Comparison of ENCODE assay signal across 15 mouse cellular contexts in the genomic region with DNA sequence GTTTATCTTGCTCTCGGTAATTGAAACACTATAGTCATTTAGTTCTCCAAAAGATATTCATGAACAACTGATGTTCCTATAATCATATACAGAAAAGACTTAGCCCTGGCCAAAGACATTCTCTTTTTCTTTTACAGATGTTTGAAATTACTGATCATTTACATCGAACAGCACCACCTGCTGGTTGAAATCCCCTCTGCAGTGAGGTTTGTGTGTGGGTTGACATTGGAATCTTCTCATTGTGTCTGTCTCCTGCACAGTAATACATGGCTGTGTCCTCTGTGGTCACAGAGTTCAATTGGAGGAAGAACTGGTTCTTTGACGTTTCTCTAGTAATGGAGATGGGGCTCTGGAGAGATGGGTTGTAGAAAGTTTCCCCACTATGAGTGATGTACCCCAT.
DNase-seq lines count a peak whose midpoint lies in the region; ATAC-seq and TF ChIP-seq lines count a peak whose summit lies in the region.
"Had no signal": no experiment of that assay in that cellular context is flagged by ENCODE, and none has a peak within 500 bp of the region (broad histone marks: within the 10 kb centered on the region; RNA-seq: fewer than 3 reads in every experiment).

No protein-coding gene starts in this region.

- TF ChIP-seq CTCF in intestine, postnatal 0 days (IDR thresholded peaks at IDR 0.05; ENCODE audit: low read depth) = no peak

- H3K4me1 ChIP-seq in intestine, postnatal 0 days (replicated peaks; ENCODE audit: control insufficient read depth, insufficient read depth, low read length) = no peaks in the 10 kb centered on the region
- H3K4me1 ChIP-seq: limb, embryonic 10.5 days; midbrain, embryonic 10.5 days; neural tube, embryonic 12.5 days had no signal

- no peaks in the 10 kb centered on the region for H3K36me3 ChIP-seq in intestine, postnatal 0 days (ENCODE audit: control insufficient read depth, insufficient read depth)
- H3K36me3 ChIP-seq: limb, embryonic 10.5 days; midbrain, embryonic 10.5 days; neural tube, embryonic 12.5 days had no signal

- no peak overlapping the region for H3K9ac ChIP-seq in intestine, postnatal 0 days (ENCODE audit: low read depth, low read length)
- H3K9ac ChIP-seq: forebrain, postnatal 0 days; lung, embryonic 14.5 days; neural tube, embryonic 12.5 days had no signal

- no peak for ATAC-seq in CD4-positive, CD25-positive, alpha-beta regulatory T cell, adult 4 months
- peak; percentile 82 for ATAC-seq in megakaryocyte-erythroid progenitor cell, adult 5-6 weeks (replicated peaks; ENCODE audit: low FRiP score, low TSS enrichment, poor library complexity, severe bottlenecking)
- no peak for ATAC-seq in intestine, postnatal 0 days
- no peak for ATAC-seq in frontal cortex, adult (ENCODE audit: low TSS enrichment)
- ATAC-seq: forebrain, postnatal 0 days had no signal

- 47% methylated on average over 3 of the region's 3 CpGs for WGBS in intestine, postnatal 0 days

- no peaks in the 10 kb centered on the region for H3K27me3 ChIP-seq in intestine, postnatal 0 days (replicated peaks; ENCODE audit: control insufficient read depth, insufficient read depth, low read length)
- H3K27me3 ChIP-seq: neural tube, embryonic 12.5 days had no signal

- peak; percentile 62 for DNase-seq in CD4-positive, CD25-positive, alpha-beta regulatory T cell, adult 2 months (ENCODE audit: low read depth, low spot score)
- DNase-seq in 416B (ENCODE audit: low read depth) (peak; percentile 19), ZHBTc4 (ENCODE audit: low read depth, low spot score) (peak; percentile 37)
- no peak for DNase-seq in gastrocnemius, postnatal 25 days
- DNase-seq: forebrain, postnatal 0 days; heart, adult 11 months; heart, postnatal 14 days; lung, embryonic 14.5 days had no signal

- H3K9me3 ChIP-seq in intestine, postnatal 0 days (ENCODE audit: control insufficient read depth) = no peaks in the 10 kb centered on the region

- no peak overlapping the region for H3K4me3 ChIP-seq in intestine, postnatal 0 days (ENCODE audit: low read depth, low read length)
- H3K4me3 ChIP-seq: limb, embryonic 10.5 days; midbrain, embryonic 10.5 days; neural tube, embryonic 12.5 days had no signal

- H3K27ac ChIP-seq in intestine, postnatal 0 days (ENCODE audit: low read depth, low read length) = no peak overlapping the region
- H3K27ac ChIP-seq: limb, embryonic 10.5 days; midbrain, embryonic 10.5 days; neural tube, embryonic 12.5 days had no signal

- no peak overlapping the region for H3K4me2 ChIP-seq in intestine, postnatal 0 days (replicated peaks; ENCODE audit: low read depth)
- H3K4me2 ChIP-seq: lung, embryonic 14.5 days; neural tube, embryonic 12.5 days had no signal
